Mouse (Mus musculus): Measurements from ENCODE around the gene Plxnd1. TPM values are rescaled to one million over a fixed set of nuclear protein-coding genes. Genes with fewer than 3 reads are reported as not detected.

The Plxnd1 gene
- polyA plus RNA-seq, 1 experiment from 2014 or later, result 8.5 TPM

GRCm38 (mm10) chr6:115975606-115976005 lies 19.2 kb downstream of the Plxnd1 start:
- 86% methylated on average over 8 of the region's 8 CpGs for WGBS
- Histone ChIP-seq H3K27ac (ENCODE audit: low read depth, low read length) (no peak overlapping the region), H3K9ac (ENCODE audit: low read depth, low read length) (no peak overlapping the region), H3K4me3 (ENCODE audit: low read length) (no peak overlapping the region), H3K36me3 (ENCODE audit: control insufficient read depth, insufficient read depth, low read length) (no peaks in the 10 kb centered on the region), H3K4me2 (ENCODE audit: low read length) (no peak overlapping the region), H3K4me1 (ENCODE audit: control insufficient read depth, insufficient read depth, low read depth, low read length) (peaks cover 14% of the 10 kb centered on the region; the same call in 1 of the 2 replicates), H3K27me3 (replicated peaks; ENCODE audit: control insufficient read depth, insufficient read depth, low read length) (no peaks in the 10 kb centered on the region), H3K9me3 (ENCODE audit: control insufficient read depth, low read length) (no peaks in the 10 kb centered on the region)
- no peak for ATAC-seq

DNA sequence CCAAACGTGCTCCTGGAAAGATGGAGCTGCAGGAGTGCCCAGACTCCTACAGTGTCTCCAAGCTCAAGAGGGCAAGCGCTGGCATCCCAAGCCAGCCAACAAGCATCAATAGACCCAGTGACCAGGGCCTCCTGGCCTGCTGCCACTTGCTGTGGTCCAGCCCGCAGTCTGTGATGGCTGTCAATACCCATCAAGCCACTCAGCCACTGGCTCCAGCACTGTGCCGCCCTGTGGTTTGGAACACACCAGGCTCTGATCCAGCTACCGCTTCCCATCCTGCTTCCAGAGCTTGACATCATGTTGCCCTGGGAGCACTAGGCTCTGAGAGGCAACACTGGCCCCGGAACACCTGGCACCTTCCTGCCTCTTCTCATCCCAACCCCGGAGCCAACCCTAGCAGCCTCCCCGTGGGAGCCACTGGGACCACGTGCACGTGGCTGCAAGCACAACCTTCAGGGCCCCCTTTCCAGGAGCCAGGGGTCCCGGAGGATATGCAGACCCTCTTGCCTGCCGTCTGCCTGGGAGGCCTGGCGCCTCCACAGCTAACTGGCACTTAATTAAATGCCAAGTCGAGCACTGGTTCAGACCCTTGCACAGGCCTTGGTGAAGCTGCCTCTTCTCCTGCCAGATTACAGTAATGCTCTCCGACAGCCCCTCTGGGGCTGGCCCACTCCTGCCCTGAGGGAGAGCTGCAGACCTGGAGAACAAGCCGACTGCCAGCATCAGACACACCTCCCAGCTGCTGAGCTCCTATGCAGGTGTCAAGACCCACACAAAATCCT lies 20.7 kb downstream of the Plxnd1 start:
- no peak overlapping the region for H3K9ac ChIP-seq (ENCODE audit: low read depth, low read length)
- H3K9me3 ChIP-seq (ENCODE audit: control insufficient read depth, low read length), result no peaks in the 10 kb centered on the region
- H3K4me1 ChIP-seq (ENCODE audit: control insufficient read depth, insufficient read depth, low read depth, low read length), result peaks cover 14% of the 10 kb centered on the region; the same call in 1 of the 2 replicates
- peak overlapping the region; percentile 14; the same call in 1 of the 2 replicates for H3K27ac ChIP-seq (ENCODE audit: low read depth, low read length)
- H3K27me3 ChIP-seq (replicated peaks; ENCODE audit: control insufficient read depth, insufficient read depth, low read length), result no peaks in the 10 kb centered on the region
- H3K4me2 ChIP-seq (ENCODE audit: low read length), result no peak overlapping the region
- no peak overlapping the region for H3K4me3 ChIP-seq (ENCODE audit: low read length)
- H3K36me3 ChIP-seq (ENCODE audit: control insufficient read depth, insufficient read depth, low read length), result no peaks in the 10 kb centered on the region
- WGBS, result 53% methylated on average over 16 of the region's 16 CpGs
- ATAC-seq, result peak; percentile 43

DNA sequence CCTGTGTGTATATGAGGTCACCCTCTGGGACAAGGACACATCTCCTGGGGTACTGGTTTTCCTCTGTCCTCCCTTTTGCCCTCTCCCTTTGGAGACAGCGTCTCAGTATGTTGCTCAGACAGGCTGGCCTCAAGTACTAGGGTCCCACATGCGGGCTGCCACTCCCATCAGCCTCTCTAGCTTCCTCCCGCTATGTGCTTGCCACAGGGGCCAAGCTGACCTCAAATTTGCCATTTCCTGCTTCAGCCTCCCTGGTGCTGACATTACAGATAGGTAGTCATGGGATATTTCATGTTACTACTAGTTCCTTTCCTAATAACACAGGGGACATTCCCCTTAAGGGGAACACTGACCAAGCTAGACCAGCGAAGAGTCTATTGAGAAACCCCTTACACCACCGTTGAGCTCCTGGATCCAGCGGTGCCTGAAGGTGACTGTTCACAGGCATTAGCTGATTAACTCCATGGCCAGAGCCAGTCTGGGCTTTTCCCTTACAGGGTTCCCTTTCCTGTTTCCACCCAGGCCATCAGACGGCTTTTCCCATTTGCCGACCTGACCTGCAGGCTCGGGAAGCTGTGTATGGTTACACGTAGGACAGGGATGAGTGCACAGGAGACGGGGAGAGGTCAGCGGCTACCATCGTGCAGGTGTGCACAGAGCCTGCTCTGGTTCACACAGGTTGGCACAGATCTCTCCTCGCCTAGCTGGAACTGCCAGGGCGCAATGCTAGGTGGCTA lies 21.5 kb downstream of the Plxnd1 start:
- 87% methylated on average over 15 of the region's 15 CpGs for WGBS
- H3K4me2 ChIP-seq (ENCODE audit: low read length), result no peak overlapping the region
- ATAC-seq, result no peak

GRCm38 (mm10) chr6:115972083-115972764 lies 22.6 kb downstream of the Plxnd1 start:
- no peaks in the 10 kb centered on the region for H3K9me3 ChIP-seq (ENCODE audit: control insufficient read depth, low read length)
- 75% methylated on average over 7 of the region's 7 CpGs for WGBS
- H3K4me3 ChIP-seq (ENCODE audit: low read length), result no peak overlapping the region
- no peak overlapping the region for H3K9ac ChIP-seq (ENCODE audit: low read depth, low read length)
- no peak overlapping the region for H3K4me2 ChIP-seq (ENCODE audit: low read length)
- no peaks in the 10 kb centered on the region for H3K36me3 ChIP-seq (ENCODE audit: control insufficient read depth, insufficient read depth, low read length)
- H3K27ac ChIP-seq (ENCODE audit: low read depth, low read length), result no peak overlapping the region
- H3K27me3 ChIP-seq (replicated peaks; ENCODE audit: control insufficient read depth, insufficient read depth, low read length), result no peaks in the 10 kb centered on the region
- peak; percentile 12; the same call in 1 of the 2 replicates for ATAC-seq
- H3K4me1 ChIP-seq (ENCODE audit: control insufficient read depth, insufficient read depth, low read depth, low read length), result peaks cover 14% of the 10 kb centered on the region; the same call in 1 of the 2 replicates

More for the DNA sequence above, 21.5 kb downstream of the Plxnd1 start:
- Histone ChIP-seq H3K4me1 (ENCODE audit: control insufficient read depth, insufficient read depth, low read depth, low read length) (peaks cover 14% of the 10 kb centered on the region; the same call in 1 of the 2 replicates), H3K9me3 (ENCODE audit: control insufficient read depth, low read length) (no peaks in the 10 kb centered on the region), H3K36me3 (ENCODE audit: control insufficient read depth, insufficient read depth, low read length) (no peaks in the 10 kb centered on the region), H3K4me3 (ENCODE audit: low read length) (no peak overlapping the region), H3K27ac (ENCODE audit: low read depth, low read length) (no peak overlapping the region), H3K27me3 (replicated peaks; ENCODE audit: control insufficient read depth, insufficient read depth, low read length) (no peaks in the 10 kb centered on the region), H3K9ac (ENCODE audit: low read depth, low read length) (no peak overlapping the region)

- H3K27ac ChIP-seq (ENCODE audit: low read depth, low read length), result no peak overlapping the region
- no peak overlapping the region for H3K9ac ChIP-seq (ENCODE audit: low read depth, low read length)
- no peaks in the 10 kb centered on the region for H3K9me3 ChIP-seq (ENCODE audit: control insufficient read depth, low read length)
- ATAC-seq, result 0 out of 2 replicates have a peak, but pooled peaks have one; percentile 22
- H3K4me1 ChIP-seq (ENCODE audit: control insufficient read depth, insufficient read depth, low read depth, low read length), result peaks cover 14% of the 10 kb centered on the region; the same call in 1 of the 2 replicates
- no peak overlapping the region for H3K4me3 ChIP-seq (ENCODE audit: low read length)
- H3K36me3 ChIP-seq (ENCODE audit: control insufficient read depth, insufficient read depth, low read length), result no peaks in the 10 kb centered on the region
- no peaks in the 10 kb centered on the region for H3K27me3 ChIP-seq (replicated peaks; ENCODE audit: control insufficient read depth, insufficient read depth, low read length)
- no peak overlapping the region for H3K4me2 ChIP-seq (ENCODE audit: low read length)
- WGBS, result 37% methylated on average over 13 of the region's 13 CpGs
Observed at GRCm38 (mm10) chr6:115971273-115972060, 23.3 kb downstream of the Plxnd1 start.

- Histone ChIP-seq H3K27ac (ENCODE audit: low read depth, low read length) (no peak overlapping the region), H3K36me3 (ENCODE audit: control insufficient read depth, insufficient read depth, low read length) (no peaks in the 10 kb centered on the region), H3K9me3 (ENCODE audit: control insufficient read depth, low read length) (no peaks in the 10 kb centered on the region), H3K9ac (ENCODE audit: low read depth, low read length) (no peak overlapping the region), H3K4me1 (ENCODE audit: control insufficient read depth, insufficient read depth, low read depth, low read length) (peaks cover 14% of the 10 kb centered on the region; the same call in 1 of the 2 replicates), H3K27me3 (replicated peaks; ENCODE audit: control insufficient read depth, insufficient read depth, low read length) (no peaks in the 10 kb centered on the region), H3K4me2 (ENCODE audit: low read length) (no peak overlapping the region), H3K4me3 (ENCODE audit: low read length) (no peak overlapping the region)
- ATAC-seq, result no peak
- 56% methylated on average over 3 of the region's 6 CpGs for WGBS
Observed at GRCm38 (mm10) chr6:115969952-115970351, 24.9 kb downstream of the Plxnd1 start.

GRCm38 (mm10) chr6:115969103-115969502 lies 25.7 kb downstream of the Plxnd1 start:
- ATAC-seq, result no peak
- Histone ChIP-seq H3K36me3 (ENCODE audit: control insufficient read depth, insufficient read depth, low read length) (no peaks in the 10 kb centered on the region), H3K4me2 (ENCODE audit: low read length) (no peak overlapping the region), H3K27ac (ENCODE audit: low read depth, low read length) (no peak overlapping the region), H3K27me3 (replicated peaks; ENCODE audit: control insufficient read depth, insufficient read depth, low read length) (no peaks in the 10 kb centered on the region), H3K4me3 (ENCODE audit: low read length) (no peak overlapping the region), H3K4me1 (ENCODE audit: control insufficient read depth, insufficient read depth, low read depth, low read length) (peaks cover 13% of the 10 kb centered on the region; the same call in 1 of the 2 replicates), H3K9ac (ENCODE audit: low read depth, low read length) (no peak overlapping the region), H3K9me3 (ENCODE audit: control insufficient read depth, low read length) (no peaks in the 10 kb centered on the region)
- 72% methylated on average over 9 of the region's 9 CpGs for WGBS

DNA sequence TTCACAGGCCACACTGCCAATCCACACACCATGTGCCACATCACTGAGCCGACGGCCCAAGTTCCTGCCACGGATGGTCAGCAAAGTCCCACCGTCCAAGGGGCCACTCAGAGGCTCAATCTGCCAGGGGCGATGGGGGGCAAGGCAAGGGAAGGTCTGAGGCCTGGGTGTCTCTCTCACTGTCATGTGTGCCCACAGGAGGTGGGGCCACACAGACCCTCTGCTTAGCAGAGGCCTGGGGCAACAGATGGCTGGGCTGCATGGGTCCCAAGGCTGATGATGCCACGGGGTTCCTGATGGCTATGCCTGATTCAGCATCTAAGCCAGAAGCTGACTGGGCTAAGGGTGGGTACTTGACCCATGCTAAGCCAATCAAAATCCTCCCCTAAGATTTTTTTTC lies 26.1 kb downstream of the Plxnd1 start:
- no peaks in the 10 kb centered on the region for H3K36me3 ChIP-seq (ENCODE audit: control insufficient read depth, insufficient read depth, low read length)
- 65% methylated on average over 6 of the region's 6 CpGs for WGBS
- no peaks in the 10 kb centered on the region for H3K27me3 ChIP-seq (replicated peaks; ENCODE audit: control insufficient read depth, insufficient read depth, low read length)
- peak overlapping the region; percentile 31; the same call in 1 of the 2 replicates for H3K27ac ChIP-seq (ENCODE audit: low read depth, low read length)
- no peaks in the 10 kb centered on the region for H3K9me3 ChIP-seq (ENCODE audit: control insufficient read depth, low read length)
- peak; percentile 51 for ATAC-seq
- no peak overlapping the region for H3K4me2 ChIP-seq (ENCODE audit: low read length)
- H3K4me3 ChIP-seq (ENCODE audit: low read length), result no peak overlapping the region
- no peak overlapping the region for H3K9ac ChIP-seq (ENCODE audit: low read depth, low read length)
- H3K4me1 ChIP-seq (ENCODE audit: control insufficient read depth, insufficient read depth, low read depth, low read length), result peaks cover 9% of the 10 kb centered on the region; the same call in 1 of the 2 replicates

All from hindbrain, embryonic 16.5 days (tissue).